Mouse (Mus musculus) ES-E14 (cell line): ENCODE measurements around the gene Pacsin2. TPM values are rescaled to one million over a fixed set of nuclear protein-coding genes. Genes with fewer than 3 reads are reported as not detected.

Experiments
- DNase-seq: peaks from one replicate; pipeline ENCODE4 v3.0.0-alpha.2; 2013; ENCODE audit warnings: low read depth, low spot score
- H3K27ac ChIP-seq: 2 replicates; pipeline ENCODE4 v1.5.1; 2012; ENCODE audit warnings: low read depth, mild to moderate bottlenecking, low read length, moderate library complexity, mixed read lengths; ENCODE audit not compliant: poor library complexity, insufficient read depth, severe bottlenecking
- H3K36me3 ChIP-seq: 2 replicates; pipeline ENCODE4 v1.6.1; 2012; ENCODE audit warnings: mild to moderate bottlenecking, low read length, moderate library complexity, mixed read lengths; ENCODE audit not compliant: control insufficient read depth, poor library complexity, insufficient read depth, severe bottlenecking
- H3K4me1 ChIP-seq, 2 experiments: fragments of 150-350 bp in 1 of 2; sonication (generic) in 1 of 2; 2 replicates each; pipeline ENCODE4 v1.6.1; 2012; ENCODE audit warnings: low read length in 2 of 2, mild to moderate bottlenecking in 1 of 2, mixed read lengths in 1 of 2; ENCODE audit not compliant: control insufficient read depth in 2 of 2, insufficient read depth in 2 of 2, poor library complexity in 1 of 2
- H3K4me3 ChIP-seq, 2 experiments: fragments of 150-350 bp in 1 of 2; sonication (generic) in 1 of 2; 2 replicates each; pipeline ENCODE4 v1.5.1; 2012; ENCODE audit warnings: low read length in 2 of 2, low read depth in 1 of 2, mild to moderate bottlenecking in 1 of 2, mixed read lengths in 1 of 2; ENCODE audit not compliant: insufficient read depth in 1 of 2, poor library complexity in 1 of 2, severe bottlenecking in 1 of 2
- H3K9ac ChIP-seq: 2 replicates; pipeline ENCODE4 v1.6.1; 2012; ENCODE audit warnings: low read depth, mild to moderate bottlenecking, low read length, mixed read lengths; ENCODE audit not compliant: poor library complexity, insufficient read depth, severe bottlenecking
- H3K9me3 ChIP-seq: fragments of 150-350 bp; sonication (generic); 2 replicates; pipeline ENCODE4 v1.6.1; 2012; ENCODE audit warnings: low read depth, mild to moderate bottlenecking, low read length; ENCODE audit not compliant: control insufficient read depth, insufficient read depth
- CHD2 ChIP-seq: IDR thresholded peaks from 2 replicates; pipeline ENCODE4 v1.6.1; 2014; ENCODE audit warnings: mild to moderate bottlenecking, low read depth, low read length, inconsistent platforms
- HCFC1 ChIP-seq: IDR thresholded peaks from 2 replicates; pipeline ENCODE4 v1.6.1; 2012; ENCODE audit warnings: low read length, inconsistent platforms, borderline replicate concordance; ENCODE audit not compliant: insufficient read depth
- MAFK ChIP-seq: IDR thresholded peaks from 2 replicates; pipeline ENCODE4 v1.6.1; 2014; ENCODE audit warnings: mild to moderate bottlenecking, low read depth, low read length, inconsistent platforms; ENCODE audit not compliant: insufficient read depth
- ZC3H11A ChIP-seq: IDR thresholded peaks from 2 replicates; pipeline ENCODE4 v1.6.1; 2012; ENCODE audit warnings: low read depth, mild to moderate bottlenecking, inconsistent platforms, low read length, borderline replicate concordance
- ZNF384 ChIP-seq: IDR thresholded peaks from 2 replicates; pipeline ENCODE4 v1.6.1; 2012; ENCODE audit warnings: low read depth, low read length, inconsistent platforms
- in situ Hi-C, 2 experiments: fragments of 600-800 bp; cut with MboI; formaldehyde crosslinking; loops; one replicate each; pipeline ENCODE4 v1.15.1; 2025; ENCODE audit warnings: low sequenced_read_pairs in 2 of 2, inconsistent platforms in 1 of 2; ENCODE audit not compliant: unreplicated experiment in 2 of 2
- total RNA-seq: library from RNA; depleted of rRNA; stranded (reverse); fragments of 300-350 nt; gene quantifications from 2 replicates; pipeline ENCODE4 v1.2.3, GENCODE M21; 2012

The Pacsin2 gene
- total RNA-seq, 1 experiment, result 67.7 TPM

DNA sequence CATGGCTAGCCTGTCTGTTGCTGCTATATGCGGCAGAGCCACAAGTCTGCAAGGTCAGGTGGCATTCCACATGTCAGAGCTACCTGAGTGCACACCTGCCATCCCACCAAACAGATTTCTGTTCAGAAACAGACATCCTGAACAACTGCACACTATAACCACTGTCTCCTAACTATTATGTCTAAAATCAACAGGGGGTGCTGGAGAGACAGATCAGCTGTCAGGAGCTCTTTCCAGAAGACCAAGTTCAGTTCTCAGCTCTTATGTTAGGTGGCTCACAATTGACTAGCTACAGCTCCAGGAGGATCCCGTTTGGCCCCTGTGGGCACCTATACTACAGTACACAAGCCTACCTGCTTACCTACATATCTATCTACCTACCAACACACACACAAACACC is 71.7 kb downstream of the Pacsin2 start:
- peaks cover 20% of the 10 kb centered on the region for H3K36me3 ChIP-seq
- no peak for DNase-seq
- H3K9me3 ChIP-seq, result no peaks in the 10 kb centered on the region
- in situ Hi-C loops, result no loop called here
- no peak overlapping the region for H3K27ac ChIP-seq
- no peaks in the 10 kb centered on the region for H3K4me1 ChIP-seq
- no peak overlapping the region for H3K9ac ChIP-seq
- no peak for TF ChIP-seq ZC3H11A
- no peak for TF ChIP-seq MAFK
- no peak for TF ChIP-seq HCFC1
- TF ChIP-seq ZNF384, result no peak
- no peak for TF ChIP-seq CHD2
- H3K4me3 ChIP-seq, result no peak overlapping the region

DNA sequence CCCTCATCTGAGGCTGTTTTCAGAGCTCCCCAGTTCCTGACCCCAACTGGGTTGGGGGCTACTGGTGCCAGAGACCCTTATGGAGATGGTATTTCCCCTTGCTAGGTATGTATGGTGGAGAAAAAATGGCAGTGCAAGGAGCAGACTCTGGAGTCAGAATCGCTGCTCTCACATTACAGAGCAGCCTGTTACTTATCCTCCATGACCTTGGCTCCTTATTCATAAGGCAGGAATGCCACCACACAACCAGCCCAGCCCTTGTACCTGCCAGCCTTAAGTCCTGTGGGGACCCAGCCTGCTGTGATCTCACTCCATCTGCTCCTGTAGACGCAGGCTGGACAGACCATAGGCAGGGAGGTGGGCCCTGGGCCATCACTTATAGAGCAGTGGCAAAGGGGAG is 76.5 kb downstream of the Pacsin2 start:
- Histone ChIP-seq H3K36me3 (peaks cover 36% of the 10 kb centered on the region), H3K4me3 (no peak overlapping the region), H3K9me3 (no peaks in the 10 kb centered on the region), H3K27ac (no peak overlapping the region), H3K4me1 (no peaks in the 10 kb centered on the region), H3K9ac (no peak overlapping the region)
- no peak for DNase-seq
- in situ Hi-C loops, result no loop called here
- TF ChIP-seq CHD2, result no peak
- no peak for TF ChIP-seq ZC3H11A
- no peak for TF ChIP-seq MAFK
- no peak for TF ChIP-seq ZNF384
- TF ChIP-seq HCFC1, result no peak

DNA sequence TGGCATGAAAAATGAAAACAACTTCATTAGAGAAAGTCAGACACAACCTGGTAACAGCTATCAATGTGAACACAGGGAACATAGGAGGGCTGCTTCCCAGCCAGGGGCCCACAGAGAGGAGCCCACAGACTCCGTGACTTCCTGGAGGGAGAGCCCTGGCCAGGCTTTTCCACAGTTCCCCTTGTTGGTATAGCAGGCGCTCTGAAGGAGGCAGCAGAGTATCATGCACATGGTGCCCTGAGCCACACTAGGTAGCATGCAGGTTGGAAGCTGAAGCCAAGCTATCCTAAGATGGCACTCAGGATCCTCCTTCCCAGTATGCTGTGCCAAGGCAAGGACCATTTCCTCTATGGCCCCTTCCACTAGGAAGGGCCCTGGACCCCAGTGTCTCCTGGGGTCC is 80.8 kb downstream of the Pacsin2 start:
- Histone ChIP-seq H3K4me1 (no peaks in the 10 kb centered on the region), H3K4me3 (no peak overlapping the region), H3K9ac (no peak overlapping the region), H3K36me3 (peaks cover 36% of the 10 kb centered on the region; the same call in 1 of the 2 replicates), H3K9me3 (no peaks in the 10 kb centered on the region), H3K27ac (no peak overlapping the region)
- TF ChIP-seq ZC3H11A (no peak), HCFC1 (no peak), MAFK (no peak), CHD2 (no peak), ZNF384 (no peak)
- DNase-seq, result no peak
- in situ Hi-C loops, result no loop called here

GRCm38 (mm10) chr15:83383136-83383535 is 81.3 kb downstream of the Pacsin2 start:
- TF ChIP-seq MAFK (no peak), CHD2 (no peak), ZNF384 (no peak), HCFC1 (no peak)
- Histone ChIP-seq H3K36me3 (peaks cover 37% of the 10 kb centered on the region; the same call in 1 of the 2 replicates), H3K4me1 (no peaks in the 10 kb centered on the region), H3K4me3 (no peak overlapping the region), H3K27ac (no peak overlapping the region), H3K9me3 (no peaks in the 10 kb centered on the region), H3K9ac (no peak overlapping the region)
- in situ Hi-C loops, result no loop called here
- no peak for DNase-seq

DNA sequence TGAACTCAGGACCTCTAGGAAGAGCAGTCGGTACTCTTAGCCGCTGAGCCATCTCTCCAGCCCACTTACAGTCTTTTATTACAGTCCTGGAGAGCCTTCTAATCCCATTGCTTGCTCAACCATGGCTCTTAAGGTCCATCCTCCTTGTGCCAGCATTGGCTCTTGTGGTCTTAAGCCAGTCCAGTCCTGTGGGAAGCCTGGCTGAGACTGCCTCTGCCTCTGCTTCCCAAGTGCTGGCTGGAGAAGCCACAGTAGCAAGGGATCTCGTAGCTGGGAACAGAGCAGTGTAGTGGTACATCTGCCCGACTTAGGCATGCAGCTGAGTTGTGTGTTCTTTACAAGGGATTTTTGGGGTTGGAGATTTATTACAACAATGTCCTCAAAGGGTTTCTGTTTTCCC is 81.9 kb downstream of the Pacsin2 start:
- in situ Hi-C loops, result no loop called here
- no peaks in the 10 kb centered on the region for H3K4me1 ChIP-seq
- no peaks in the 10 kb centered on the region for H3K9me3 ChIP-seq
- no peak for TF ChIP-seq MAFK
- TF ChIP-seq ZNF384, result no peak
- DNase-seq, result no peak
- no peak overlapping the region for H3K9ac ChIP-seq
- H3K36me3 ChIP-seq, result peaks cover 40% of the 10 kb centered on the region
- no peak overlapping the region for H3K27ac ChIP-seq
- no peak overlapping the region for H3K4me3 ChIP-seq
